Mouse (Mus musculus): ENCODE results near the gene Eif2b4. TPM values are rescaled to one million over a fixed set of nuclear protein-coding genes. Genes with fewer than 3 reads are reported as not detected.
"Not testable (repeated sequence)": the region's sequence is repeated elsewhere in the genome, so short reads cannot be mapped to it uniquely, and the experiment has no call there.

The Eif2b4 gene
- 10 to 100 TPM; 36.8 to 41.9 TPM for total RNA-seq (2021)
- long read RNA-seq, experiment 1, transcript Eif2b4-201 (13 exons, 2,025 nt): major isoform, 33 of 50 reads
- long read RNA-seq, experiment 1, transcript Eif2b4-202 (12 exons, 1,966 nt): minor isoform, 6 of 50 reads
- long read RNA-seq, experiment 1, partial matches to known transcripts: 3 of 50 reads
- long read RNA-seq, experiment 1, other reads (novel, unspliced or antisense): 6 of 50 reads
- long read RNA-seq, experiment 2, transcript Eif2b4-201 (13 exons, 2,025 nt): major isoform, 30 of 55 reads
- long read RNA-seq, experiment 2, partial matches to known transcripts: 8 of 55 reads
- long read RNA-seq, experiment 2, other reads (novel, unspliced or antisense): 12 of 55 reads

- peak; percentile 98 to 99 for DNase-seq (ENCODE audit: low spot score in 2 of 2)
Measured at GRCm38 (mm10) chr5:31192939-31193630, at the start of gene Eif2b4, which contains the start of gene Snx17. TSS of gene Eif2b4 (minus strand) at chr5:31193430. TSS of gene Snx17 (plus strand) at chr5:31193227.

DNA sequence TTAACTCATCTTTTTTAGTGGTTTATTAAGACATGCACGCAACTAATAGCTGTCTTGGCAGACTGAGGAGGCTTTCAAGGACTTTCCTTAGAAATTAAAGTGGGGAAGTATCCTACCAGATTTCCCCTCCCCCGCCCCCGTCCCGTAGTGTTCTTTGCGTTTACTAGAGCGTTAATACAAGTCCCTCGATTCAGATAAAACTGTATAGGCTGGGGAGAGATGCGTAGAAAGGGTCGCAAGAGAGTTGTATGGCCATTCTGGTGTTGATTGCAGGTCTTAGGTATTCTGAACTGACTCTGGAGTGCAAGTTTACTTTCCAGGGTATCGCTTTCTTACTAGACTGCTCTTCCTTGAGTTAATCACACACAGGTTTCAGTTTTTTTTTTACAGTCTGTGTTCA lies 49.0 kb upstream of the Eif2b4 start:
- no peak for DNase-seq (ENCODE audit: low spot score in 2 of 2)

GRCm38 (mm10) chr5:31241522-31242034 lies 48.3 kb upstream of the Eif2b4 start:
- no peak for DNase-seq (ENCODE audit: low spot score in 2 of 2)

GRCm38 (mm10) chr5:31240637-31241521 lies 47.6 kb upstream of the Eif2b4 start, which contains the start of the genes Nrbp1 and Gm9970:
TSS of gene Nrbp1 (plus strand) at chr5:31240864.
TSS of gene Gm9970 (minus strand) at chr5:31241232.
- DNase-seq (ENCODE audit: low spot score in 2 of 2): peak; percentile 91 to 92

GRCm38 (mm10) chr5:31226641-31227040 lies 33.4 kb upstream of the Eif2b4 start:
- DNase-seq (ENCODE audit: low spot score in 2 of 2): no peak

- no peak for DNase-seq (ENCODE audit: low spot score in 2 of 2)
Measured at GRCm38 (mm10) chr5:31222696-31223095, 29.5 kb upstream of the Eif2b4 start.

DNA sequence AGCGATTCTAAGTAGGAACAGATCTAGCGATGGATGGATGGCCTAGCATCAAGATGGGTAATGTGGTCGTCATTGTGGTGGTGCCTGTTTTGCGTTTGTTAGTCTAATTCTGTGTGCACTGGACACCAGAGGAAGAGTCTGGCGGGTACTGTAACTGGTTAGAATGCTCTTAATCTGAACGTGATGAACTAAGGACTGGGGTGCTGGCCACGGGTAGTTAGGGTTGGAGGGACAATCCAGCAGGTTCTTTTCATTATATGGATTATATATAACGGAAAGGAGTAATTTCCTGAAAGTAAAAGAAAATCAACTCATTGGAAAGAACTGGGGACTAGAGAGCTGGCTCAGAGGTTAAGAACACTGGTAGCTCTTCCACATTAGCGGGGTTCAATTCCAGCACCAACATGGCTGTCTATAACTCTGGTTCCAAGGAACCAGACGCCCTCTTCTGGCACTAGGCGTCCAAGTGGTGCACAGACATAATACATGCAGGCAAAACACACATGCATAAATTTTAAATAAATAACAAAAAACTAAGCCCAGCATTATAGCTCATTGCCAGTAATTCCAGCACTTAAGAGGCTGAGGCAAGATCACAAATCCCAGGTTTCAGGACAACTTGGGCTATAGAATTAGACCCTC lies 28.2 kb upstream of the Eif2b4 start:
- DNase-seq (ENCODE audit: low spot score in 2 of 2): no peak

GRCm38 (mm10) chr5:31220448-31221303 lies 27.4 kb upstream of the Eif2b4 start, which contains the start of gene Ppm1g:
TSS of gene Ppm1g (minus strand) at chr5:31220687.
- DNase-seq (ENCODE audit: low spot score in 2 of 2): peak; percentile 96 to 99

- no peak for DNase-seq (ENCODE audit: low spot score in 2 of 2)
Measured at GRCm38 (mm10) chr5:31219911-31220447, 26.7 kb upstream of the Eif2b4 start.

DNA sequence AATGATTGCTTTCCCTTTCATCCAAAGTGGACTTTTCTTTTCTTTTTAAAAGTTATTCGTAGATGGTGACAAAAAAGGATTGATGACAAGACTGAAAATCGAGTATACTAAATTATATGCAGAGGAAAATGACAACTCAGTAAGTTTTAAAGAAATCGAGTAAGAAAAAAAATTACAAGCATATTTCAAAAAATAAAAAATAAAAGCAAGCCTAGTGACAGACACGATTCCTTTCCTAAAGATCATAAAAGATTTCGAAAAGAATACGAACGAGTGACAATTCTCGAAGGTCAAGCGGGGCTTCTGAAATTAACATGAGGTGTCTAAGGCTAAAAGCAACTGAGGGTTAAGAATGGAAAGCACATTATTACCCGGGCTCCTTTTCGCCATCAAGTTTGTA lies 26.2 kb upstream of the Eif2b4 start:
- no peak for DNase-seq (ENCODE audit: low spot score in 2 of 2)

- DNase-seq (ENCODE audit: low spot score in 2 of 2): no peak
Measured at GRCm38 (mm10) chr5:31219070-31219469, 25.8 kb upstream of the Eif2b4 start.

DNA sequence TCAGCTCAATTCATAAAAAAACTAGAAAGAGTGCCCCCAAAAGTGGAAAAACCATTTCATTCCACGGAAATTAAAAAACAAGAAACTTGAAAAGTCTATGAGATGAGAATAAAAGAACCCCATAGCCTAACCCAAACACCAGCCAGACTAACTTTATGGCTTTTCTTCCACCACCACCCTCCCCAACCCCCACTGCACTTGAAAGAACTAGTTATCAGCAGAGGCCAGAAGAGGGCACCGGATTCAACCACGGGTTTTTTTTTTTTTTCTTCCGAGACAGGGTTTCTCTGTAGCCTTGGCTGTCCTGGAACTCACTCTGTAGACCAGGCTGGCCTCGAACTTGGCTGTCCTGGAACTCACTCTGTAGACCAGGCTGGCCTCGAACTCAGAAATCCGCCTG lies 25.1 kb upstream of the Eif2b4 start:
- DNase-seq (ENCODE audit: low spot score in 2 of 2): no peak

GRCm38 (mm10) chr5:31216554-31216953 lies 23.3 kb upstream of the Eif2b4 start:
- not testable (repeated sequence) for DNase-seq (ENCODE audit: low spot score in 2 of 2)

- DNase-seq (ENCODE audit: low spot score in 2 of 2): no peak
Measured at GRCm38 (mm10) chr5:31204421-31204820, 11.2 kb upstream of the Eif2b4 start.

DNA sequence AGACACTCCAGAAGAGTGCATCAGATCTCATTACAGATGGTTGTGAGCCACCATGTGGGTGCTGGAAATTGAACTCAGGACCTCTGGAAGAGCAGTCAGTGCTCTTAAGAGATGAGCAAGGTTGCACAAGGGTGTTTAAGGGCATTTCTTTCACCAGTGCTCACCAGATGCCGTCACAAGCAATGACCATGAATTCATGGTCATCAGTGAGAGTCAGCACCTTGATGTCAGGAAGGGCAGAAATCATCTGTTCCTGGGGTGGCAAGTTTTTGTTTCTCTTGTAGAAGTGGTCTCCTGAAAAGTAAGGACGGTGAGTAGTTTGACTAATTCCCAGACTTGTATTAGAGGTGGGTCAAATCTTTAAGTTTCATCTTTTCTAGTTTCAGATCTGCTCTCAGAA lies 10.6 kb upstream of the Eif2b4 start:
- no peak for DNase-seq (ENCODE audit: low spot score in 2 of 2)

GRCm38 (mm10) chr5:31202933-31203332 lies 9.7 kb upstream of the Eif2b4 start:
- no peak for DNase-seq (ENCODE audit: low spot score in 2 of 2)

DNA sequence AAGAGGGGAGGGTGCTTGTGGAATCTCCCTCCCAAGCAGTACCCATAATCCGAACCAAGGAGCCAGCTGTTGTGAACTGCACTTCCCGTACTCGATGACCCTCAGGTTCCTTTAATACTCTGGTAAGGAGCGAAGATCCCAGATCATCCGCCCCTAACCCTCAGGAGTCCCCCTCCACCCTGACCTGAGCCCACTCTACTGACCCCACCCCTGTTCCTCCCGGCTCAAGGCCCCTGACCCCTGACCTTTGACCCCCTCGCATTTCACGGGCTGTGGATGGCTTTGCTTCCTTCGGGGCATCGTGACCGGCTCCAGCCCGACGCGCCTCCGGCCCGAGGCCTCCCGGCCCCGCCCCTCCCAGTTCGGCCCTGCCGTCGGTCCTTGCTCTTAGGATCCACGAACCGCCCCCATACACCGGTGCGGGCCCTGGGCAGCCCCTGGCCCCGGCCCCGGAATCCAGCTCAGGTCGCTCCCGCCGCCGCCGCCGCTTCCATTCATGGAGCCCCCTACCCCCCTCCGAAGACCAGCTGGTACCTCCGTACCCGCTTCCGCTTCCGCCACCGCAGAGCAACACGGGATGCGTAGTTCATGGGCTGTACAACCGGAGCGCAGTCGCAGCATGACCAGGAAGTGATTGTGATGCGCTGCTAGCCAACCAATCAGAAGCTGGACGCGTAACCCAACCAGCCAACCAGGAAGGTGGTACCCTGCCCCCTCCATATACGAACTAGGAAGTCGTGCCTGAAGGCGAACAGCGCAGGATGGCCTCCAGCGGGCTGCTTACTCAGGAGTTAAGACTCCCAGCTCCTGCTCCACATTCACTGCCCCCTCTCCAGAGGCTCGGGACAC lies 8.7 kb upstream of the Eif2b4 start, which contains the start of gene Zfp513:
Zfp513 (minus strand) TSS at position 562 of the 849 bp plus-strand sequence.
- DNase-seq (ENCODE audit: low spot score in 2 of 2): peak; percentile 87 to 89

GRCm38 (mm10) chr5:31201042-31201741 lies 8.0 kb upstream of the Eif2b4 start:
- DNase-seq (ENCODE audit: low spot score in 2 of 2): no peak
